Mouse (Mus musculus): ENCODE measurements around the gene Wipf1.

The Wipf1 gene

GRCm38 (mm10) chr2:73470146-73470630 lies 59.3 kb downstream of the Wipf1 start:
- DNase-seq (ENCODE audit: low read depth, low spot score), result no peak

GRCm38 (mm10) chr2:73469552-73469951 lies 60.0 kb downstream of the Wipf1 start:
- peak; percentile 74 for DNase-seq (ENCODE audit: low read depth, low spot score)

GRCm38 (mm10) chr2:73468993-73469392 lies 60.5 kb downstream of the Wipf1 start:
- DNase-seq (ENCODE audit: low read depth, low spot score), result no peak

GRCm38 (mm10) chr2:73467071-73467851 lies 62.3 kb downstream of the Wipf1 start:
- no peak for DNase-seq (ENCODE audit: low read depth, low spot score)

GRCm38 (mm10) chr2:73466481-73466880 lies 63.1 kb downstream of the Wipf1 start:
- DNase-seq (ENCODE audit: low read depth, low spot score), result no peak

GRCm38 (mm10) chr2:73463431-73464194 lies 65.9 kb downstream of the Wipf1 start:
- DNase-seq (ENCODE audit: low read depth, low spot score), result peak; percentile 82

GRCm38 (mm10) chr2:73462757-73463339 lies 66.7 kb downstream of the Wipf1 start:
- no peak for DNase-seq (ENCODE audit: low read depth, low spot score)

- DNase-seq (ENCODE audit: low read depth, low spot score), result no peak
Observed at GRCm38 (mm10) chr2:73462265-73462664, 67.3 kb downstream of the Wipf1 start.

- peak; percentile 71 for DNase-seq (ENCODE audit: low read depth, low spot score)
Observed at GRCm38 (mm10) chr2:73460168-73460567, 69.4 kb downstream of the Wipf1 start.

GRCm38 (mm10) chr2:73459607-73460153 lies 69.9 kb downstream of the Wipf1 start:
- no peak for DNase-seq (ENCODE audit: low read depth, low spot score)

- DNase-seq (ENCODE audit: low read depth, low spot score), result no peak
Observed at GRCm38 (mm10) chr2:73456886-73457285, 72.6 kb downstream of the Wipf1 start.

GRCm38 (mm10) chr2:73456154-73456553 lies 73.4 kb downstream of the Wipf1 start:
- no peak for DNase-seq (ENCODE audit: low read depth, low spot score)

GRCm38 (mm10) chr2:73455541-73455940 lies 74.0 kb downstream of the Wipf1 start:
- no peak for DNase-seq (ENCODE audit: low read depth, low spot score)

- no peak for DNase-seq (ENCODE audit: low read depth, low spot score)
Observed at GRCm38 (mm10) chr2:73454682-73455081, 74.9 kb downstream of the Wipf1 start.

- DNase-seq (ENCODE audit: low read depth, low spot score), result no peak
Observed at GRCm38 (mm10) chr2:73454186-73454585, 75.3 kb downstream of the Wipf1 start.

GRCm38 (mm10) chr2:73453717-73454116 lies 75.8 kb downstream of the Wipf1 start:
- no peak for DNase-seq (ENCODE audit: low read depth, low spot score)

GRCm38 (mm10) chr2:73453085-73453484 lies 76.4 kb downstream of the Wipf1 start:
- DNase-seq (ENCODE audit: low read depth, low spot score), result no peak

GRCm38 (mm10) chr2:73452556-73452955 lies 77.0 kb downstream of the Wipf1 start:
- DNase-seq (ENCODE audit: low read depth, low spot score), result no peak

- DNase-seq (ENCODE audit: low read depth, low spot score), result no peak
Observed at GRCm38 (mm10) chr2:73451541-73451940, 78.0 kb downstream of the Wipf1 start.

- no peak for DNase-seq (ENCODE audit: low read depth, low spot score)
Observed at GRCm38 (mm10) chr2:73450172-73450715, 79.3 kb downstream of the Wipf1 start.

- DNase-seq (ENCODE audit: low read depth, low spot score), result no peak
Observed at GRCm38 (mm10) chr2:73443985-73444384, 85.5 kb downstream of the Wipf1 start.

GRCm38 (mm10) chr2:73442015-73442414 lies 87.5 kb downstream of the Wipf1 start:
- DNase-seq (ENCODE audit: low read depth, low spot score), result no peak

Measured in skeletal muscle tissue, adult 2 months (tissue).